Mouse (Mus musculus) B cell, adult (primary cell): ENCODE measurements around the gene Heyl. TPM values are rescaled to one million over a fixed set of nuclear protein-coding genes. Genes with fewer than 3 reads are reported as not detected.

Experiments used
- total RNA-seq: library from RNA; stranded (reverse); gene quantifications from 4 replicates; pipeline ENCODE4 v1.2.4, GENCODE M21; 2023; ENCODE audit not compliant: inconsistent age

Heyl gene
- 0.38 to 1.5 TPM (median 0.86 TPM) in 4 replicates for total RNA-seq

DNA sequence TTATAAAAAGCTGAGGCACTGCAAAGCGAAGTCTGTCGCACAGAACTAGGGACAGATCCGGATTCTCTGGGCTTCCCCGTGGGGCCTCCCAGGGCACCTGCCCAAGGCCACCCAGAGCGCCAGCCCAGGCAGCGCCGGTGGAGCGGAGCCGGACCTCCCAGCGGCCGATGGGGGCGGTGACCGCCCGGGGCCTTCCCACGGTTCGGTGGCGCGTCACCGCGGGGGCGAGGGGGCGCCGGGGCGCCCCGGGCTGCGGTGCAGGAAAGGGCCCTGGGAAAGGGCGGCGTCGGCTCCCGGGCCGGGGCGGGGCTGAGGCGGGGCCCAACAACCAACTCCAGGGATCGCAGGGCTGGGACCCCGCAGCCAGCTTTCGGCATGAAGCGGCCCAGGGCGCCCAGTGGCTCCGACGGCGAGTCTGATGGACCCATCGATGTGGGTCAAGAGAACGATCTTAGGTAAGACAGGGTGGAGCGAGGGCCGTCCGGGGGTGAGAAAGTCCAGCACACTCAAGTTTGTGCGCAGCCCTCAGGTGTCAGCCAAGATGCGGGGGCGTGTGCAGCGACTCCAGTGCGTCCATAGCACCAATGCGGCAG is at the start of gene Heyl:
Gene Heyl, plus strand, starts transcription at position 65 of the 593 bp plus-strand sequence.

DNA sequence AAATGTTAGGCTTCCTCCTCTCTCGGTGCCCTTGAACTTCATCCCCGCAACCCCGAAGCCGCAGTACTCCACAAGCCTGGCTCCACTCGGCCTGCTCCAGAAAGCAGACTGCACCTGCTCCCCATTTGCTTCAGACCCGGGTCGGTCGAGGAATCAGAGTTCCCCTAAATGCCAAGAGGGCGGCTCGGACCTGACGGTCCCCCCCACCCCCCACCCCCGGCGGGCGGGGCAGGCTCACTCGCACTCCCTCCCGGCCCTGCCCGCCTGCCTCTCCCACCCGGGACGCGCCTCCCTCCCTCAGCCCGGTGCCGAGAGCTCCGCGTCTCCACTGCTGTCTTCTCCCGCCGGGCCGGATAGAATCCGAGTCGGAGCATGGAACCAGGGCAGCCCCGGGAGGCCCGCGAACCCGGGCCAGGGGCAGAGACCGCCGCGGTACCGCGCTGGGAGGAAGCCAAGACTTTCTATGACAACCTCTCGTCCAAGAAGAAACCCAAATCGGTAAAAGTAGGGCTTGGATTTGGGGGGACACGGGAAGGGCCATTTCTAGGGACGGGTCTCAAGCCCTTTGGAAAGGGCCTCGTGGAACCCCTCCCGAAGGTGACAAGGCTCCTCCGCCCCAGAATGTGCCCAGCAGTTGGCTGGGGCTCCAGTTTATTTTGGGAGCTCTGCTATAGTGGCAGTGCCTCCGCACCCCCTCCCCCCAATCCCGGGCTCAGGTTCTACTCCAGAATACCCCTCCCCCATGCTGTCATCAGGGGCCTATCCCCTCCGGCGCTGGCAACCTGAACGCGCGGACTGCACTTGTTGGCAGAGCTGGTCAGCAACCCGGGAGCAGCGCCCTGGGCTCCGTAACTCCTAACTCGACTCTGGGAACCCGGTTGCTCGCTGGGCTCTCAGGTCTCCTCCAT is 31.9 kb upstream of the Heyl start, which contains the start of gene Nt5c1a:
Gene Nt5c1a, plus strand, starts transcription at position 319 of the 908 bp plus-strand sequence.

DNA sequence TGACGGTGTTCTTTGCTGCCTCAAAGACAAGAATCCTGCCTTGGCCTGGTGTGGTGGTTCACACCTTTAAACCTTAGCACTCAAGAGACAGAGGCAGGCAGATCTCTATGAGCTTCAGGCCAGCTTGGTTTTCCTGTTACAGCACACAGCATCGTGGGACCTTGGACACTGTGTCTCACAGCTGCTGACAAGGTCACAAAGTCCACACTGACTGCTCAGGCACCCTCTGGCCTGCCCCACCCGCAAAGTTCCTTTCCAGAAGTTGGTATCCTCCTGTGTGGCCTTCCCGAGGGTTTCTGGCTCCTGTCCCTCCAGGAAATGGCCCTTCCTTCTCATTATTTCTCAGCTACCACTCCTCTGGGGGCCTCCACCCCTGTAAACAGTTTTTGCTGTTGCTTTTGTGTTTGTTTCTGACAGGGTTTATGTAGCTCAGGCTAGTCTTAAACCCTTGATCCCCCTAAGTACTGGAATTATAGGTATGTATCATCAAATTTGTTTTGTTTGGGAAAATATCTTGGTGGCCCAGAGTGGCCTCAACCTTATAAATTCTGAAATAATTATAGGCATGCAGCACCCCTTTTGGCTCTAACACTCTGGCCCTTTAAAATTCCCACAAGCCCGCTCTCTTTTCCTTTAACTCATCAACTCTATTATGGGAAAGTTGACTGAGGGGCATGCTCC is 28.5 kb downstream of the Heyl start, which contains the start of gene Pabpc4:
Gene Pabpc4, plus strand, starts transcription at position 631 of the 681 bp plus-strand sequence.

Other genes starting within 250 kb of the Heyl start
- gene Mycl, start 237.9 kb upstream of the Heyl start, total RNA-seq, result 0.70 to 2.9 TPM (median 1.0 TPM) in 4 replicates
- gene Trit1, start 217.0 kb upstream of the Heyl start, total RNA-seq, result 22.3 to 31.3 TPM (median 23.5 TPM) in 4 replicates
- gene Bmp8b, start 128.4 kb upstream of the Heyl start, total RNA-seq, result not detected in 4 replicates
- not detected in 4 replicates for gene Oxct2b, start 117.3 kb upstream of the Heyl start, total RNA-seq
- gene Ppie, start 93.6 kb upstream of the Heyl start, total RNA-seq, result 50.1 to 60.8 TPM (median 52.8 TPM) in 4 replicates
- gene Hpcal4, start 50.3 kb upstream of the Heyl start, total RNA-seq, result 0.10 to 0.55 TPM (median 0.35 TPM) in 4 replicates
- gene Nt5c1a, start 32.1 kb upstream of the Heyl start, total RNA-seq, result not detected in 4 replicates
- 110 to 129 TPM (median 123 TPM) in 4 replicates for gene Pabpc4, start 28.8 kb downstream of the Heyl start, total RNA-seq
- gene Oxct2a, start 90.1 kb downstream of the Heyl start, total RNA-seq, result 0.57 TPM in 1 of 4 replicates, not detected in the others
- gene Bmp8a, start 109.7 kb downstream of the Heyl start, total RNA-seq, result 0.36 to 0.64 TPM (median 0.51 TPM) in 4 replicates